Mouse (Mus musculus) stomach, embryonic 14.5 days (tissue): Measurements from ENCODE around the gene Oxct1. TPM values are rescaled to one million over a fixed set of nuclear protein-coding genes. Genes with fewer than 3 reads are reported as not detected.

Experiments used
- ATAC-seq: fragments of 200-750 bp; cut with Nextera tagmentation; 2 replicates; pipeline ENCODE4 v1.8.0; 2017; ENCODE audit warnings: low read depth, moderate TSS enrichment; ENCODE audit not compliant: insufficient number of reproducible peaks, insufficient read depth, low FRiP score
- H3K27ac ChIP-seq: fragments of 300-500 bp; sonication (generic); 2 replicates; pipeline ENCODE4 v1.5.1; 2014; ENCODE audit warnings: mild to moderate bottlenecking, low read length, moderate library complexity, mixed read lengths
- H3K27me3 ChIP-seq: fragments of 300-500 bp; sonication (generic); 2 replicates; pipeline ENCODE4 v1.6.1; 2014; ENCODE audit warnings: low read length, control low read depth, mixed read lengths; ENCODE audit not compliant: control insufficient read depth, insufficient read depth
- H3K36me3 ChIP-seq: fragments of 300-500 bp; sonication (generic); 2 replicates; pipeline ENCODE4 v1.6.1; 2014; ENCODE audit warnings: mild to moderate bottlenecking, control low read depth, low read length, moderate library complexity, mixed read lengths; ENCODE audit not compliant: control insufficient read depth, insufficient read depth
- H3K4me1 ChIP-seq: fragments of 300-500 bp; sonication (generic); 2 replicates; pipeline ENCODE4 v1.6.1; 2014; ENCODE audit warnings: low read length, control low read depth, mixed read lengths; ENCODE audit not compliant: control insufficient read depth, insufficient read depth
- H3K4me2 ChIP-seq: fragments of 300-500 bp; sonication (generic); replicated peaks from 2 replicates; pipeline ENCODE4 v1.6.1; 2014; ENCODE audit warnings: low read depth, low read length, control low read depth
- H3K4me3 ChIP-seq: fragments of 300-500 bp; sonication (generic); 2 replicates; pipeline ENCODE4 v1.5.1; 2014; ENCODE audit warnings: low read depth, low read length, control low read depth
- H3K9ac ChIP-seq: fragments of 300-500 bp; sonication (generic); replicated peaks from 2 replicates; pipeline ENCODE4 v1.6.1; 2014; ENCODE audit warnings: low read depth, mild to moderate bottlenecking, control low read depth, low read length, moderate library complexity, mixed read lengths
- H3K9me3 ChIP-seq: fragments of 300-500 bp; sonication (generic); 2 replicates; pipeline ENCODE4 v1.6.1; 2016; ENCODE audit warnings: low read depth, low read length, control low read depth; ENCODE audit not compliant: control insufficient read depth
- WGBS: fragments of 180-500 bp; shearing (Covaris S2); extraction: QIAGEN DNeasy Blood & Tissue Kit; methylation state at CpG from one replicate; pipeline ENCODE4 v1.1.7; 2014; 5-methylcytosine and 5-hydroxymethylcytosine counted together
- polyA plus RNA-seq: library from polyadenylated mRNA; unstranded; fragments of >200 nt; fragmentation: Nextera tagmentation; extraction: Ambion mirVana; gene quantifications from 2 replicates; pipeline ENCODE4 v1.2.1, GENCODE M21; 2014

Gene Oxct1
- polyA plus RNA-seq, 1 experiment from 2014 or later = 227 TPM

DNA sequence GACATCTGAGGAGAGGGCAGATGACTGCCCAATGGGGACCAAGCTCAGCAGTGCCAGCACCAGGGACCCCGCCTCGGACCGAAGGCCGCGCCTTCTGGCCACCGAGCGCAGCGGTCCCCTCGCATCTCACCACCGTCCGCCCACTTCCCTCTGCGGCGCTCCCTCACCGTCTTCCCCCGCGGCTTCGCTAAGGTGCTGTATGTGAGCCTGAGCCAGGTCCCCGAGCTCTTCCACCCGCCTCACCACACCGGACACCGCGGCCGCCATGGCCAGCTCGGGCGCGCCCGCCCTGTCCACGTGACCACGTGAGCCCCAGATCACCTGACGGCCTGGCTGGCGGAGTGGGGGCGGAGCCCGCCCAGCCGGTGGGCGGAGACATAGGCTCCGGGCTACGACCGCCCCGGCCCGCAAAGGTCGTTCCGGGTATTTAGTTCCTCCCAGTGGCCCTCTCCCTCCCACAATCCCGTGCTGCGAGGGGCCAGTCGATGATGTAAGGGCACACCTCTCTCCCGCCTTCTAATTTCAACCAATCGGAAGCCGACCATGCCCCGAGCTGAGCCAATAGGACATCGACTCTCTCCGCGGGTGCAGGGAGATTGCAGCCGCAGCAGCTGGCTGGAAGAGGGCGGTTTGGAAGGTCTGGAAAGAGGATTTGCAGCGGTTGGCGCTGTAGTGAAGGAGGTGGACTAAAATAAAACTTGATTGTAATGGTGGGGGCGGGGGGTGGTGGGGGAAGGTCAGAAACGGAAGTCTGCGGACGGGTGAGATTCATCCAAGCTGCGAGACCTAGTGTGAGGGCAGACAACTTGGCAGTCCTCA, 30.5 kb upstream of the Oxct1 start, which contains the start of gene AW549877:
TSS of gene AW549877 (minus strand) at position 297 of the 819 bp plus-strand sequence.
- H3K9ac ChIP-seq = peak within 1 kb of the TSS; percentile 72
- no peaks in the 10 kb centered on the region for H3K9me3 ChIP-seq
- ATAC-seq = peak; percentile 99
- H3K4me2 ChIP-seq = peak within 1 kb of the TSS; percentile 58
- H3K27ac ChIP-seq = peak within 1 kb of the TSS; percentile 94
- WGBS = under 1% methylated on average over 61 of the region's 61 CpGs
- no peaks in the 10 kb centered on the region for H3K27me3 ChIP-seq
- peak within 1 kb of the TSS; percentile 72 for H3K4me3 ChIP-seq
- 0 out of 2 replicates have a peak, but pooled peaks cover 2% of the 10 kb centered on the region for H3K4me1 ChIP-seq
- H3K36me3 ChIP-seq = peaks cover 14% of the 10 kb centered on the region

DNA sequence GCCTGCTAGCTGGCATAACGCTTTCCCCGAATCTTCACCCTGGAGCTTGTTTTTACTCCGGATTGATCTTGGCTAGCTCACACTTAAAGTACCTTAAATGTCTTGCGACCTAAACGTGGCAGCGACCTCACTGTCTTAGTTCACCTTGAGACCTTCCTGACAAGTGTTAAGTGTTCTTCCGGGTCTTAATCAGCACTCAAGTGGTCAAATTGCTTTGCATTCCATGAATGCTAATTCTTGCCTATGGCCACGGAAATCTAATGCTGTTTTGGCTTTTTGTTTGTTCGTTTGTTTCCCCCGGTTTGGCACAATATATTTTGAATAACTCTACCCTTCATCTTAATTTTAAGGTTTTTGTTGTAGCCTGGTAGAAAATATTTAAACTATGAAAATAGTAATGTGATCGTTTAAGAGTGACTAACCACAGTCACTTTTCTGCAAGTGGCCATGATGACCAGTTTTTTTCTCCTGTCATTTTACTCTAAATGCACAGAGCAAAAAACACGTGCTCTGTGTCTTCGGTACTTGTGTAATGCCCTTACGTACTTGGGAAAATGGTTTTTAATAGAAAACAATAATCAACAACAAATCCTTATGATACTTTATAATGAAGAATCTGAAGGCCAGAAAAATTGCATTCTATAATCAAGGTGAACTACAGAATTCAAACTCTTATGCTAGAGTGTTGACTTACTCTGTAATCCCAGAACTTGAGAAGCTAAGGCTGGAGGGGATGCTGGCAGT, 29.7 kb upstream of the Oxct1 start:
- Histone ChIP-seq H3K27ac (peak overlapping the region; percentile 75; the same call in 1 of the 2 replicates), H3K36me3 (peaks cover 6% of the 10 kb centered on the region; the same call in 1 of the 2 replicates), H3K4me1 (0 out of 2 replicates have a peak, but pooled peaks cover 2% of the 10 kb centered on the region), H3K4me2 (peak overlapping the region; percentile 58), H3K9ac (peak overlapping the region; percentile 39), H3K4me3 (peak overlapping the region; percentile 72), H3K27me3 (no peaks in the 10 kb centered on the region), H3K9me3 (no peaks in the 10 kb centered on the region)
- ATAC-seq = no peak
- WGBS = 20% methylated on average over 14 of the region's 14 CpGs

DNA sequence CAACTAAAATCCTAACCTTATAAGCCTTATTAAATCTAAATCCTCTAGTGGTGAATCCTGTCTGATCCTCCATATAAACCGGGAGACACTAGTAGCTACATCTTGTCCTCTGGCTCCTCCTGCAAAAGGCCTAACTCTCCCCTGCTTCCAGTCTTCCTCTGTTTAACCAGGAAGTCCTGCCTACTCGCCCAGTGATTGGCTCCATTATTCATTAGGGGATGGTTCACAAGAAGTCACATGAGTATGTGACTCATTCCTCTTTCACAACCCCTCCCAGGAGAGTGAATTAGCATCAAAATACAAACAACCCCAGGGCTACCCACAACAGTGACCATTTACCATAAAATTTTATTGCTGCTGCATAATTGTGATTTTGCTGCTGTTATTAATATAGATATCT, 27.0 kb upstream of the Oxct1 start:
- no peaks in the 10 kb centered on the region for H3K4me1 ChIP-seq
- no peak overlapping the region for H3K4me3 ChIP-seq
- no peak for ATAC-seq
- no peaks in the 10 kb centered on the region for H3K27me3 ChIP-seq
- 67% methylated on average over 2 of the region's 2 CpGs for WGBS
- H3K9ac ChIP-seq = no peak overlapping the region
- H3K27ac ChIP-seq = no peak overlapping the region
- H3K9me3 ChIP-seq = no peaks in the 10 kb centered on the region
- H3K4me2 ChIP-seq = no peak overlapping the region
- no peaks in the 10 kb centered on the region for H3K36me3 ChIP-seq

DNA sequence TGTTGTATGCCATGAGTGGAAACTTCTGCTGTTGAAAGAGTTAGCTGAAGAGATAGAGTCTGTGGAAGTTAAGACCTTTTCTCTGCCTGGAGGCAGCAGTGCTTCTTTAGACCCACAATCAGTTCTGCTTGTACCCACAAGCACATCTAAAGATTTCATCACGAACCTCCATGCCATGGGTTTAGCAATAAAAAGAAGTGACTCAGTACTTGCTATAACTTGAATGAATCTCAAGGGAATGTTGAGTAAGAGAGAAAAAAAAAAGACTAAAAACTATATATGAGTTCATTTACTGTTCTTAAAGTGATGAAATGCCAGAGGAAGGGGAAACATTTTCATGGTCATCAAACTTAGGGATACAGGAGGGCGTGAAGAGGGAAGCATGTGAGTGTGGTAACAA, 25.6 kb upstream of the Oxct1 start:
- H3K36me3 ChIP-seq = no peaks in the 10 kb centered on the region
- no peak overlapping the region for H3K4me3 ChIP-seq
- H3K4me1 ChIP-seq = no peaks in the 10 kb centered on the region
- no peak overlapping the region for H3K4me2 ChIP-seq
- H3K9ac ChIP-seq = no peak overlapping the region
- WGBS = 81% methylated on average over 2 of the region's 2 CpGs
- no peaks in the 10 kb centered on the region for H3K27me3 ChIP-seq
- H3K9me3 ChIP-seq = no peaks in the 10 kb centered on the region
- no peak overlapping the region for H3K27ac ChIP-seq
- ATAC-seq = no peak

DNA sequence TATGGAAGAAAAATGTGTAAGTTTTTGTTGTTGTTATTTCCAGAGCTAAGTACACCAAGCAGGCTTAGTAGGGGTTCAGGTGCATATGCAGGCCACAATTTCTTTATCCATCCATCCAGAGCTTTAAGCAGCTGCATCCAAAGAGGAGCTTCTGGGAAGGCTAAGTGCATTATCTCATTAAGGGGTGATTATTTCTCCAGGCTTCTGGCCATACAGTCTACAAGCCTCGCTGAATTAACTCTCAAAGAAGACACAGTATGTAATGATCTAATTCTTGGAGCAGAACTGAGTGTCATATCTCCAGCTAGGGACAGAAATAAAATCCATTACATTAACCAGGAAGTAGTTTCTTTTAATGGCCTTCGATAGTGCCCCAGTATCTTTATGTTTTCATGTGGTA, 12.3 kb upstream of the Oxct1 start:
- no peaks in the 10 kb centered on the region for H3K36me3 ChIP-seq
- 73% methylated on average over 2 of the region's 2 CpGs for WGBS

DNA sequence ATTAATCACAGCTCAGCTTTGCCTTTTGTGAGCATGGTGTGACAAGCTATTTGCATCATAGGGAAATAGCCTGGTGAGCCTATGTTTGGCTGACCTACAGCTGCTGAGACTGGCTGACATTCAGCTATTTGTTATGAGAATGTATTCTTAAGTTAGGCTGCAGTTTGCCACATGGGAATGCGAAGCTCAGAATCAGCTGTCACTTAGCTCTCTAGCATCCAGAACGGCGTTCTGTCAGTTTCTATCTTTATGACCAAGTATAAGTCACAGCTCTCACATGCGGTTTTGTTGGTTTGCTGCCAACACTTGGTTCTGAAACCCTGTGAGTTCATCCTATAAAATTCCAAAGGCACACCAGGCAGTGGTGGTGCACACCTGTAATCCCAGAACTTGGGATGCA, 5.5 kb upstream of the Oxct1 start:
- Histone ChIP-seq H3K4me1 (no peaks in the 10 kb centered on the region), H3K4me2 (no peak overlapping the region), H3K36me3 (no peaks in the 10 kb centered on the region), H3K27me3 (no peaks in the 10 kb centered on the region), H3K4me3 (no peak overlapping the region), H3K9me3 (no peaks in the 10 kb centered on the region), H3K9ac (no peak overlapping the region), H3K27ac (no peak overlapping the region)
- WGBS = 59% methylated on average over 4 of the region's 4 CpGs
- ATAC-seq = no peak

More for the DNA sequence above, 12.3 kb upstream of the Oxct1 start:
- Histone ChIP-seq H3K4me1 (no peaks in the 10 kb centered on the region), H3K4me3 (no peak overlapping the region), H3K27me3 (no peaks in the 10 kb centered on the region), H3K9ac (no peak overlapping the region), H3K27ac (no peak overlapping the region), H3K9me3 (no peaks in the 10 kb centered on the region), H3K4me2 (no peak overlapping the region)
- ATAC-seq = no peak

DNA sequence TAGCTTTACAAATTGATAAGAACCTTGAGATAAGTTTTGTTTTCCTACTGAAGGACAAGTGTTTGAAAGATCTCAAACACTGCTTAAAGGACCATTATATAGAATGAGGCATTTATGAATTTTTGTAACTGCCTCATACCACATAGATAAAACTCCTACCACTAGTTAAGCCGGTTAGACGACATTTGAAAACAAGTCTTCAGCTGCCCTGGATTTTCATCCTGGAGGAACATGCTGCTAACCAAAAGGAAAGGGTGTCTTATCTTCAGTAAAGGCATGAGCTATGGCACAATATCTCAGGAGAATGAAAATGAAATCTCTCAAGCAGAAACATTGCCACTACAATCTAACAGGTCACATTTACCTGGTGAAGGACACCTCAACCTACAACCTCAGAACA, 2.4 kb upstream of the Oxct1 start:
- Histone ChIP-seq H3K9ac (no peak overlapping the region), H3K36me3 (no peaks in the 10 kb centered on the region), H3K27me3 (no peaks in the 10 kb centered on the region), H3K4me2 (no peak overlapping the region), H3K9me3 (no peaks in the 10 kb centered on the region), H3K4me1 (peaks cover 7% of the 10 kb centered on the region; the same call in 1 of the 2 replicates), H3K4me3 (no peak overlapping the region), H3K27ac (no peak overlapping the region)
- WGBS = 72% methylated on average over 2 of the region's 2 CpGs
- ATAC-seq = no peak

DNA sequence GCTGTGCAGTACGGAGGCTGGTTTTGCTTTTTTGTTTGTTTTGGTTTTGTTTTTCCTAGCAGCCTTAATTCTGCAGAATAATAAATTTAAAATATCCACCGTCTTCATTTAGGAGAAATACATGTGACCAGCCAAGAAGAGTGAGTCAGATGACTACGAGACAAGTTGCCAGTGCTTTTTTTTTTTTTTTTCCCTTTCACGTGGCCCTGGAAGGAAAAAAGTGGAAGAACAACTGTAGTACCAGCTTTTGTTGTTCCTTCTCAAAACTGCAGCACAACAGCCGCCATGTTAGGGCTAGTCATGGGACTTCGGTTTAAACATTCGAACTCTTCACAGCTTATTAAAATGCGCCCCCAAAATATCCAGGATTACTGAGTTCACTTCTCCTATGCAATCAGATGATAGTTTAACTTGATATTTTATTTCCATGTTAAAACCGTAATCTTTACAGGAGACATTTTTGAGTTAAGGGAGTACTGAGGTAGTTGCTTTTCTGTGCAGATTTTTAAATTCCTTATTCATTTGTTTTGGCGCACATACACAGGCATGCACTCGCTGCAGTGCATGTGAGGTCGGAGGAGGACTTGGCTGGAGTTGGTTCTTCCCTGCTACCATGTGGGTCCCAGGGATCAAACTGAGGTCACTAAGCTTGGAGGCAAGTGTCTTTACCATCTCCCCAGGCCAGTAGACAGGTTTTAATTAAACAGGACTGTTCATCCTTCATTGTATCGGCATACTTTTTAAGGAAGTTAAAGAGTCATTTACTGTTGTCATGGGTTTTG, 1.3 kb upstream of the Oxct1 start:
- WGBS = 83% methylated on average over 13 of the region's 13 CpGs
- Histone ChIP-seq H3K9me3 (no peaks in the 10 kb centered on the region), H3K4me3 (no peak overlapping the region), H3K4me1 (peaks cover 7% of the 10 kb centered on the region; the same call in 1 of the 2 replicates), H3K27ac (no peak overlapping the region), H3K4me2 (no peak overlapping the region), H3K36me3 (no peaks in the 10 kb centered on the region), H3K9ac (no peak overlapping the region), H3K27me3 (no peaks in the 10 kb centered on the region)
- no peak for ATAC-seq
